Mouse (Mus musculus) forebrain, postnatal 0 days (tissue): ENCODE measurements around the gene Wipf2. TPM values are rescaled to one million over a fixed set of nuclear protein-coding genes. Genes with fewer than 3 reads are reported as not detected.

Experiments used
- ATAC-seq: fragments of 200-750 bp; cut with Nextera tagmentation; 2 replicates; pipeline ENCODE4 v1.8.0; 2017; ENCODE audit warnings: mild to moderate bottlenecking, moderate library complexity
- DNase-seq: peaks from one replicate; pipeline ENCODE4 v3.0.0-alpha.2; 2015
- H3K27ac ChIP-seq: fragments of 300-500 bp; sonication (generic); 2 replicates; pipeline ENCODE4 v1.5.1; 2014; ENCODE audit warnings: low read depth, mild to moderate bottlenecking, antibody characterized with exemption, low read length, moderate library complexity, mixed read lengths
- H3K27me3 ChIP-seq: fragments of 300-500 bp; sonication (generic); 2 replicates; pipeline ENCODE4 v1.6.1; 2014; ENCODE audit warnings: mild to moderate bottlenecking, low read length, mixed read lengths; ENCODE audit not compliant: insufficient read depth
- H3K36me3 ChIP-seq: fragments of 300-500 bp; sonication (generic); 2 replicates; pipeline ENCODE4 v1.6.1; 2014; ENCODE audit warnings: mild to moderate bottlenecking, moderate library complexity; ENCODE audit not compliant: insufficient read depth
- H3K4me1 ChIP-seq: fragments of 300-500 bp; sonication (generic); 2 replicates; pipeline ENCODE4 v1.6.1; 2014; ENCODE audit warnings: antibody characterized with exemption; ENCODE audit not compliant: insufficient read depth
- H3K4me2 ChIP-seq: fragments of 300-500 bp; sonication (generic); 2 replicates; pipeline ENCODE4 v1.6.1; 2014; ENCODE audit warnings: low read depth, mild to moderate bottlenecking, moderate library complexity
- H3K4me3 ChIP-seq: fragments of 300-500 bp; sonication (generic); 2 replicates; pipeline ENCODE4 v1.5.1; 2014; ENCODE audit warnings: low read depth, low read length, mixed read lengths
- H3K9ac ChIP-seq: fragments of 300-500 bp; sonication (generic); 2 replicates; pipeline ENCODE4 v1.6.1; 2014; ENCODE audit warnings: mild to moderate bottlenecking
- H3K9me3 ChIP-seq: fragments of 300-500 bp; sonication (generic); 2 replicates; pipeline ENCODE4 v1.6.1; 2016; ENCODE audit warnings: low read length
- CTCF ChIP-seq: sonication (generic); IDR thresholded peaks from 2 replicates; pipeline ENCODE4 v1.5.1; 2016; ENCODE audit warnings: antibody characterized with exemption, control low read depth, low read depth
- WGBS: fragments of 180-500 bp; shearing (Covaris S2); extraction: QIAGEN DNeasy Blood & Tissue Kit; methylation state at CpG from one replicate; pipeline ENCODE4 v1.1.7; 2014; 5-methylcytosine and 5-hydroxymethylcytosine counted together
- polyA plus RNA-seq: library from polyadenylated mRNA; unstranded; fragments of >200 nt; fragmentation: Nextera tagmentation; extraction: Ambion mirVana; gene quantifications from 2 replicates; pipeline ENCODE4 v1.2.1, GENCODE M21; 2015
- total RNA-seq: library from RNA; depleted of rRNA; stranded (reverse); fragments of >200 nt; gene quantifications from 2 replicates; pipeline ENCODE4 v1.2.3, GENCODE M21; 2014

Gene Wipf2
- total and polyA plus RNA-seq, 2 experiments from 2014 or later = 3.0 to 8.2 TPM

GRCm38 (mm10) chr11:98939084-98939952 lies 75.9 kb downstream of the Wipf2 start:
- no peak for TF ChIP-seq CTCF
- Histone ChIP-seq H3K27ac (no peak overlapping the region), H3K9ac (no peak overlapping the region), H3K4me1 (peaks cover 36% of the 10 kb centered on the region), H3K27me3 (no peaks in the 10 kb centered on the region; the same call in 1 of the 2 replicates), H3K4me3 (no peak overlapping the region), H3K9me3 (no peaks in the 10 kb centered on the region), H3K4me2 (no peak overlapping the region), H3K36me3 (no peaks in the 10 kb centered on the region)
- DNase-seq (no peak), ATAC-seq (no peak)
- WGBS = 60% methylated on average over 15 of the region's 15 CpGs

- H3K9me3 ChIP-seq = no peaks in the 10 kb centered on the region
- no peak for ATAC-seq
- DNase-seq = no peak
- no peaks in the 10 kb centered on the region for H3K36me3 ChIP-seq
- H3K27ac ChIP-seq = no peak overlapping the region
- 0 out of 2 replicates have a peak overlapping the region, but pooled peaks have one; percentile 14 for H3K9ac ChIP-seq
- H3K4me2 ChIP-seq = no peak overlapping the region
- TF ChIP-seq CTCF = no peak
- H3K4me3 ChIP-seq = no peak overlapping the region
- no peaks in the 10 kb centered on the region; the same call in 1 of the 2 replicates for H3K27me3 ChIP-seq
- 53% methylated on average over 11 of the region's 11 CpGs for WGBS
- H3K4me1 ChIP-seq = peaks cover 36% of the 10 kb centered on the region
Measured at GRCm38 (mm10) chr11:98939953-98940641, 76.7 kb downstream of the Wipf2 start.

DNA sequence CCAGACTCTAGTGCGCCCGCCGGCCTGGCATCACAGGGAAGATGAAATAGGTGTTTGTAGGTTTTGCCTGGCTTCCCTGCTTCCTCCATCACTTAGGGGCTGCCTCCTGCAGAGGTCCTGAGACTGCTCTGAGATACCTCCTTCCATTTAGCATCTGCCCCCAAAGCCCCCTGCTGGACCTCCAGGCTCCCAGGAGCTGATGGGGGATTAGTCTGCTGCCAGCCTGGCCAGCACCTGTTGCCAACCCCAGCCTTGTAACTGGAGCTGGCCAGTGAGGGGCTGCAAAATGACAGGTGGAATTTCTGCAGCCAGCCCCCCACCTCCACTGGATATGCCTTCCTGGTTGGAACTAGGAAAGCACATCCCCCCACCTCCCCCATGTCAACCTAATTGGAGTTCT lies 77.3 kb downstream of the Wipf2 start:
- H3K4me2 ChIP-seq = peak overlapping the region; percentile 88
- no peaks in the 10 kb centered on the region; the same call in 1 of the 2 replicates for H3K27me3 ChIP-seq
- no peaks in the 10 kb centered on the region for H3K9me3 ChIP-seq
- 0 out of 2 replicates have a peak overlapping the region, but pooled peaks have one; percentile 14 for H3K9ac ChIP-seq
- peak overlapping the region; percentile 40; the same call in 1 of the 2 replicates for H3K27ac ChIP-seq
- H3K4me3 ChIP-seq = no peak overlapping the region
- no peaks in the 10 kb centered on the region for H3K36me3 ChIP-seq
- WGBS = 32% methylated on average over 3 of the region's 3 CpGs
- H3K4me1 ChIP-seq = peaks cover 36% of the 10 kb centered on the region
- no peak for TF ChIP-seq CTCF
- ATAC-seq (no peak), DNase-seq (no peak)

DNA sequence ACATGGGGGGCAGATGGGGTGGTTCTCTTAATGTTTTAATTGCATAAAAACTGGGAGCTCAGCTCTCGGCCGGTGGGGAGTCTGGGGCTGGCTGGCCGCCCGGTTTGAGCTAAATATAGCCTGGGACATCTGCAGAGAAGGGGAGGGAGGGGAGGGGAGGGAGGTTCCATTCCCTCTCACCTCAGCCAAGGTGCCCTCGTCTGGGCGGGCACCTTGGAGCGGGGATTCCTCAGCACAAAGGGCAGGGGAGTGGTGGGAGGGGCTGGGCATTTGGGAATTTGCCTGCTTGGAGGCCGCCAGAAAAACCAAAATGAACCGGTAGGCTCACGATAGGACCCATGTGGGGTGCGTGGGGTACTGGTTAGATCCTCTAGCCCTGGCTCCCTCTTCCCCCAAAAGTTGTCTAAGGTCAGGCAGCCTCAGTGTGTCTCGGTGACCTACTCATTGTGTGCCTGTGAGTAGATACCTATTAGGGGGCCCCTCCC lies 77.9 kb downstream of the Wipf2 start:
- Histone ChIP-seq H3K27ac (peak overlapping the region; percentile 86), H3K4me1 (peaks cover 35% of the 10 kb centered on the region), H3K9me3 (no peaks in the 10 kb centered on the region), H3K9ac (peak overlapping the region; percentile 59), H3K4me3 (peak overlapping the region; percentile 43), H3K4me2 (peak overlapping the region; percentile 88), H3K36me3 (no peaks in the 10 kb centered on the region), H3K27me3 (no peaks in the 10 kb centered on the region)
- ATAC-seq (no peak), DNase-seq (peak; percentile 74)
- 7% methylated on average over 12 of the region's 12 CpGs for WGBS
- TF ChIP-seq CTCF = no peak

GRCm38 (mm10) chr11:98941826-98942550 lies 78.5 kb downstream of the Wipf2 start:
- Histone ChIP-seq H3K27ac (peak overlapping the region; percentile 86), H3K4me1 (peaks cover 29% of the 10 kb centered on the region), H3K9ac (peak overlapping the region; percentile 59), H3K9me3 (no peaks in the 10 kb centered on the region), H3K36me3 (no peaks in the 10 kb centered on the region), H3K4me3 (peak overlapping the region; percentile 43), H3K4me2 (peak overlapping the region; percentile 88), H3K27me3 (no peaks in the 10 kb centered on the region)
- DNase-seq (peak; percentile 89), ATAC-seq (peak; percentile 75)
- no peak for TF ChIP-seq CTCF
- 2% methylated on average over 15 of the region's 15 CpGs for whole genome bisulfite sequencing

- no peaks in the 10 kb centered on the region for H3K9me3 ChIP-seq
- TF ChIP-seq CTCF = no peak
- ATAC-seq (no peak), DNase-seq (no peak)
- H3K4me2 ChIP-seq = peak overlapping the region; percentile 88
- 40% methylated on average over 3 of the region's 3 CpGs for WGBS
- peaks cover 27% of the 10 kb centered on the region for H3K4me1 ChIP-seq
- peak overlapping the region; percentile 59 for H3K9ac ChIP-seq
- peak overlapping the region; percentile 43 for H3K4me3 ChIP-seq
- peak overlapping the region; percentile 86 for H3K27ac ChIP-seq
- H3K36me3 ChIP-seq = no peaks in the 10 kb centered on the region
- H3K27me3 ChIP-seq = no peaks in the 10 kb centered on the region
Measured at GRCm38 (mm10) chr11:98942555-98942922, 79.1 kb downstream of the Wipf2 start.
